Mouse (Mus musculus) liver, embryonic 12.5 days (tissue): Measurements from ENCODE around the gene Slc7a15. TPM values are rescaled to one million over a fixed set of nuclear protein-coding genes. Genes with fewer than 3 reads are reported as not detected.
A peak's percentile ranks its signal among the peaks of the same experiment; 100 is the strongest.

ENCODE experiments used
- ATAC-seq: fragments of 200-750 bp; cut with Nextera tagmentation; 2 replicates; pipeline ENCODE4 v1.8.0; 2017; ENCODE audit warnings: moderate number of reproducible peaks, mild to moderate bottlenecking, moderate library complexity
- H3K27ac ChIP-seq: fragments of 300-500 bp; sonication (generic); 2 replicates; pipeline ENCODE4 v1.5.1; 2016; ENCODE audit warnings: mild to moderate bottlenecking
- H3K27me3 ChIP-seq: fragments of 300-500 bp; sonication (generic); replicated peaks from 2 replicates; pipeline ENCODE4 v1.6.1; 2016; ENCODE audit warnings: mild to moderate bottlenecking, moderate library complexity
- H3K36me3 ChIP-seq: fragments of 300-500 bp; sonication (generic); 2 replicates; pipeline ENCODE4 v1.6.1; 2016; ENCODE audit warnings: mild to moderate bottlenecking, moderate library complexity
- H3K4me1 ChIP-seq: fragments of 300-500 bp; sonication (generic); 2 replicates; pipeline ENCODE4 v1.6.1; 2016
- H3K4me2 ChIP-seq: fragments of 300-500 bp; sonication (generic); 2 replicates; pipeline ENCODE4 v1.6.1; 2016; ENCODE audit warnings: mild to moderate bottlenecking, moderate library complexity
- H3K4me3 ChIP-seq: fragments of 300-500 bp; sonication (generic); 2 replicates; pipeline ENCODE4 v1.5.1; 2016; ENCODE audit warnings: mild to moderate bottlenecking, moderate library complexity
- H3K9ac ChIP-seq: fragments of 300-500 bp; sonication (generic); 2 replicates; pipeline ENCODE4 v1.6.1; 2016; ENCODE audit warnings: mild to moderate bottlenecking, moderate library complexity
- H3K9me3 ChIP-seq: fragments of 300-500 bp; sonication (generic); replicated peaks from 2 replicates; pipeline ENCODE4 v1.6.1; 2016; ENCODE audit warnings: mild to moderate bottlenecking, moderate library complexity
- WGBS: fragments of 180-500 bp; shearing (Covaris S2); methylation state at CpG from one replicate; pipeline ENCODE4 v1.1.7; 2016; ENCODE audit not compliant: insufficient replicate concordance; 5-methylcytosine and 5-hydroxymethylcytosine counted together
- polyA plus RNA-seq: library from polyadenylated mRNA; unstranded; fragments of >200 nt; fragmentation: Nextera tagmentation; extraction: Ambion mirVana; gene quantifications from 2 replicates; pipeline ENCODE4 v1.2.1, GENCODE M21; 2016

The Slc7a15 gene
- polyA plus RNA-seq, 1 experiment from 2014 or later = not detected

GRCm38 (mm10) chr12:8522711-8523110 lies 76.2 kb downstream of the Slc7a15 start:
- no peak overlapping the region for H3K4me3 ChIP-seq
- no peak overlapping the region for H3K9ac ChIP-seq
- WGBS = 47% methylated on average over 2 of the region's 2 CpGs
- no peaks in the 10 kb centered on the region for H3K27me3 ChIP-seq
- H3K4me1 ChIP-seq = peaks cover 33% of the 10 kb centered on the region
- no peak for ATAC-seq
- H3K27ac ChIP-seq = no peak overlapping the region
- no peaks in the 10 kb centered on the region for H3K9me3 ChIP-seq
- no peaks in the 10 kb centered on the region for H3K36me3 ChIP-seq
- no peak overlapping the region for H3K4me2 ChIP-seq

GRCm38 (mm10) chr12:8521375-8522047 lies 77.4 kb downstream of the Slc7a15 start:
- no peaks in the 10 kb centered on the region for H3K36me3 ChIP-seq
- no peak overlapping the region for H3K4me3 ChIP-seq
- 17% methylated on average over 12 of the region's 12 CpGs for WGBS
- H3K4me2 ChIP-seq = peak overlapping the region; percentile 49
- peak; percentile 79 for ATAC-seq
- H3K27ac ChIP-seq = peak overlapping the region; percentile 23; the same call in 1 of the 2 replicates
- H3K9ac ChIP-seq = no peak overlapping the region
- no peaks in the 10 kb centered on the region for H3K9me3 ChIP-seq
- no peaks in the 10 kb centered on the region for H3K27me3 ChIP-seq
- H3K4me1 ChIP-seq = peaks cover 33% of the 10 kb centered on the region

GRCm38 (mm10) chr12:8519431-8520160 lies 79.3 kb downstream of the Slc7a15 start:
- H3K36me3 ChIP-seq = no peaks in the 10 kb centered on the region
- ATAC-seq = no peak
- H3K27me3 ChIP-seq = no peaks in the 10 kb centered on the region
- no peak overlapping the region for H3K4me2 ChIP-seq
- peaks cover 33% of the 10 kb centered on the region for H3K4me1 ChIP-seq
- no peaks in the 10 kb centered on the region for H3K9me3 ChIP-seq
- H3K9ac ChIP-seq = no peak overlapping the region
- H3K27ac ChIP-seq = no peak overlapping the region
- no peak overlapping the region for H3K4me3 ChIP-seq
- 44% methylated on average over 12 of the region's 12 CpGs for WGBS

- H3K36me3 ChIP-seq = no peaks in the 10 kb centered on the region
- H3K4me1 ChIP-seq = peaks cover 10% of the 10 kb centered on the region
- no peaks in the 10 kb centered on the region for H3K9me3 ChIP-seq
- no peaks in the 10 kb centered on the region for H3K27me3 ChIP-seq
- no peak overlapping the region for H3K9ac ChIP-seq
- WGBS = 67% methylated on average over 18 of the region's 18 CpGs
- H3K4me3 ChIP-seq = no peak overlapping the region
- H3K27ac ChIP-seq = no peak overlapping the region
- H3K4me2 ChIP-seq = no peak overlapping the region
- no peak for ATAC-seq
Observed at GRCm38 (mm10) chr12:8511037-8511882, 87.6 kb downstream of the Slc7a15 start.

GRCm38 (mm10) chr12:8510317-8510988 lies 88.4 kb downstream of the Slc7a15 start:
- H3K9ac ChIP-seq = no peak overlapping the region
- no peak overlapping the region for H3K4me2 ChIP-seq
- no peaks in the 10 kb centered on the region for H3K36me3 ChIP-seq
- no peaks in the 10 kb centered on the region for H3K27me3 ChIP-seq
- peaks cover 10% of the 10 kb centered on the region for H3K4me1 ChIP-seq
- no peak overlapping the region for H3K27ac ChIP-seq
- no peak overlapping the region for H3K4me3 ChIP-seq
- H3K9me3 ChIP-seq = no peaks in the 10 kb centered on the region
- WGBS = 35% methylated on average over 6 of the region's 6 CpGs
- ATAC-seq = no peak

- H3K4me2 ChIP-seq = no peak overlapping the region
- ATAC-seq = no peak
- H3K27ac ChIP-seq = no peak overlapping the region
- H3K4me3 ChIP-seq = no peak overlapping the region
- no peaks in the 10 kb centered on the region for H3K9me3 ChIP-seq
- H3K9ac ChIP-seq = no peak overlapping the region
- no peaks in the 10 kb centered on the region for H3K27me3 ChIP-seq
- H3K4me1 ChIP-seq = peaks cover 10% of the 10 kb centered on the region
- no peaks in the 10 kb centered on the region for H3K36me3 ChIP-seq
- WGBS = 48% methylated on average over 5 of the region's 5 CpGs
Observed at GRCm38 (mm10) chr12:8509693-8510092, 89.2 kb downstream of the Slc7a15 start.

- no peaks in the 10 kb centered on the region for H3K27me3 ChIP-seq
- 52% methylated on average over 9 of the region's 9 CpGs for WGBS
- no peak for ATAC-seq
- no peak overlapping the region for H3K9ac ChIP-seq
- H3K4me1 ChIP-seq = peaks cover 10% of the 10 kb centered on the region
- no peak overlapping the region for H3K27ac ChIP-seq
- H3K4me3 ChIP-seq = no peak overlapping the region
- no peaks in the 10 kb centered on the region for H3K36me3 ChIP-seq
- no peak overlapping the region for H3K4me2 ChIP-seq
- H3K9me3 ChIP-seq = no peaks in the 10 kb centered on the region
Observed at GRCm38 (mm10) chr12:8506954-8507707, 91.7 kb downstream of the Slc7a15 start.

GRCm38 (mm10) chr12:8504131-8504530 lies 94.7 kb downstream of the Slc7a15 start:
- H3K36me3 ChIP-seq = no peaks in the 10 kb centered on the region

GRCm38 (mm10) chr12:8502546-8502945 lies 96.3 kb downstream of the Slc7a15 start:
- Histone ChIP-seq H3K4me2 (no peak overlapping the region), H3K9me3 (no peaks in the 10 kb centered on the region), H3K36me3 (no peaks in the 10 kb centered on the region), H3K27ac (no peak overlapping the region), H3K27me3 (peaks cover 18% of the 10 kb centered on the region), H3K4me1 (peaks cover 40% of the 10 kb centered on the region), H3K4me3 (no peak overlapping the region), H3K9ac (no peak overlapping the region)
- 9% methylated on average over 6 of the region's 6 CpGs for WGBS
- no peak for ATAC-seq

More at GRCm38 (mm10) chr12:8504131-8504530, 94.7 kb downstream of the Slc7a15 start:
- WGBS = 78% methylated on average over 6 of the region's 6 CpGs
- Histone ChIP-seq H3K4me3 (no peak overlapping the region), H3K9ac (no peak overlapping the region), H3K9me3 (no peaks in the 10 kb centered on the region), H3K27ac (no peak overlapping the region), H3K4me2 (no peak overlapping the region), H3K27me3 (peaks cover 6% of the 10 kb centered on the region), H3K4me1 (peaks cover 28% of the 10 kb centered on the region)
- ATAC-seq = no peak

- H3K4me2 ChIP-seq = no peak overlapping the region
- H3K4me1 ChIP-seq = peaks cover 35% of the 10 kb centered on the region
- ATAC-seq = no peak
- H3K9ac ChIP-seq = no peak overlapping the region
- WGBS = 74% methylated on average over 14 of the region's 14 CpGs
- H3K27me3 ChIP-seq = peaks cover 18% of the 10 kb centered on the region
- no peak overlapping the region for H3K27ac ChIP-seq
- no peaks in the 10 kb centered on the region for H3K36me3 ChIP-seq
- no peak overlapping the region for H3K4me3 ChIP-seq
- H3K9me3 ChIP-seq = no peaks in the 10 kb centered on the region
Observed at GRCm38 (mm10) chr12:8501571-8502305, 97.1 kb downstream of the Slc7a15 start.
